Mouse (Mus musculus) kidney, postnatal 0 days (tissue): ENCODE measurements around the gene Kcnrg. TPM values are rescaled to one million over a fixed set of nuclear protein-coding genes. Genes with fewer than 3 reads are reported as not detected.
"Not testable (repeated sequence)": the region's sequence is repeated elsewhere in the genome, so short reads cannot be mapped to it uniquely, and the experiment has no call there.

ENCODE experiments used
- ATAC-seq: fragments of 200-750 bp; cut with Nextera tagmentation; replicated peaks from 2 replicates; pipeline ENCODE4 v1.8.0; 2017; ENCODE audit warnings: low read depth, moderate number of reproducible peaks, moderate TSS enrichment, moderate library complexity; ENCODE audit not compliant: low FRiP score
- DNase-seq: peaks from one replicate; pipeline ENCODE4 v3.0.0-alpha.2; 2016; ENCODE audit warnings: low spot score
- H3K27ac ChIP-seq: fragments of 300-500 bp; sonication (generic); 2 replicates; pipeline ENCODE4 v1.5.1; 2014; ENCODE audit warnings: mild to moderate bottlenecking
- H3K27me3 ChIP-seq: fragments of 300-500 bp; sonication (generic); 2 replicates; pipeline ENCODE4 v1.6.1; 2014; ENCODE audit warnings: low read length, mixed read lengths; ENCODE audit not compliant: insufficient read depth
- H3K36me3 ChIP-seq: fragments of 300-500 bp; sonication (generic); 2 replicates; pipeline ENCODE4 v1.6.1; 2014; ENCODE audit warnings: low read length, mixed read lengths; ENCODE audit not compliant: insufficient read depth
- H3K4me1 ChIP-seq: fragments of 300-500 bp; sonication (generic); replicated peaks from 2 replicates; pipeline ENCODE4 v1.6.1; 2014; ENCODE audit warnings: antibody characterized with exemption, low read length, mixed read lengths; ENCODE audit not compliant: insufficient read depth
- H3K4me2 ChIP-seq: fragments of 300-500 bp; sonication (generic); 2 replicates; pipeline ENCODE4 v1.6.1; 2014; ENCODE audit warnings: mild to moderate bottlenecking, low read length, moderate library complexity, mixed read lengths
- H3K4me3 ChIP-seq: fragments of 300-500 bp; sonication (generic); replicated peaks from 2 replicates; pipeline ENCODE4 v1.5.1; 2014; ENCODE audit warnings: low read depth, low read length
- H3K9ac ChIP-seq: fragments of 300-500 bp; sonication (generic); 2 replicates; pipeline ENCODE4 v1.6.1; 2014; ENCODE audit warnings: low read depth, low read length
- H3K9me3 ChIP-seq: fragments of 300-500 bp; sonication (generic); replicated peaks from 2 replicates; pipeline ENCODE4 v1.6.1; 2016; ENCODE audit warnings: low read length, inconsistent platforms, mixed read lengths
- CTCF ChIP-seq: IDR thresholded peaks from 2 replicates; pipeline ENCODE4 v1.5.1; 2016; ENCODE audit warnings: antibody characterized with exemption, low read depth, mild to moderate bottlenecking, moderate library complexity
- WGBS: fragments of 180-500 bp; shearing (Covaris S2); extraction: QIAGEN DNeasy Blood & Tissue Kit; methylation state at CpG from one replicate; pipeline ENCODE4 v1.1.7; 2014; 5-methylcytosine and 5-hydroxymethylcytosine counted together
- polyA plus RNA-seq: library from polyadenylated mRNA; unstranded; fragments of >200 nt; fragmentation: Nextera tagmentation; extraction: Ambion mirVana; gene quantifications from 2 replicates; pipeline ENCODE4 v1.2.1, GENCODE M21; 2015

Gene Kcnrg
- polyA plus RNA-seq = 0.50 and 0.58 TPM in 2 replicates

GRCm38 (mm10) chr14:61607157-61607556, at the start of gene Kcnrg:
Gene Kcnrg, plus strand, starts transcription at chr14:61607457.
- Histone ChIP-seq H3K27ac (no peak within 1 kb of the TSS), H3K4me1 (no peaks in the 10 kb centered on the region), H3K4me2 (no peak within 1 kb of the TSS), H3K9me3 (no peaks in the 10 kb centered on the region), H3K36me3 (0 out of 2 replicates have a peak, but pooled peaks cover 2% of the 10 kb centered on the region), H3K9ac (no peak within 1 kb of the TSS), H3K4me3 (no peak within 1 kb of the TSS), H3K27me3 (no peaks in the 10 kb centered on the region)
- WGBS = 76% methylated on average over 3 of the region's 3 CpGs
- no peak for ATAC-seq
- TF ChIP-seq CTCF = no peak
- DNase-seq = no peak

GRCm38 (mm10) chr14:61558901-61559300, 48.4 kb upstream of the Kcnrg start:
- WGBS = 85% methylated on average over 6 of the region's 6 CpGs
- no peak overlapping the region for H3K4me2 ChIP-seq
- ATAC-seq (no peak), DNase-seq (no peak)
- H3K27me3 ChIP-seq = no peaks in the 10 kb centered on the region
- no peaks in the 10 kb centered on the region for H3K36me3 ChIP-seq
- no peak overlapping the region for H3K4me3 ChIP-seq
- no peaks in the 10 kb centered on the region for H3K4me1 ChIP-seq
- H3K27ac ChIP-seq = no peak overlapping the region
- no peak overlapping the region for H3K9ac ChIP-seq
- H3K9me3 ChIP-seq = no peaks in the 10 kb centered on the region; the same call in 1 of the 2 replicates
- TF ChIP-seq CTCF = no peak

GRCm38 (mm10) chr14:61559856-61560255, 47.4 kb upstream of the Kcnrg start:
- Histone ChIP-seq H3K9me3 (no peaks in the 10 kb centered on the region; the same call in 1 of the 2 replicates), H3K27ac (no peak overlapping the region), H3K36me3 (no peaks in the 10 kb centered on the region), H3K4me1 (no peaks in the 10 kb centered on the region), H3K27me3 (no peaks in the 10 kb centered on the region), H3K4me3 (no peak overlapping the region), H3K9ac (no peak overlapping the region), H3K4me2 (no peak overlapping the region)
- no peak for ATAC-seq
- no peak for DNase-seq
- WGBS = 77% methylated on average over 3 of the region's 3 CpGs
- TF ChIP-seq CTCF = no peak

GRCm38 (mm10) chr14:61566211-61566610, 41.0 kb upstream of the Kcnrg start:
- not testable (repeated sequence) for H3K4me3 ChIP-seq, H3K36me3 ChIP-seq, DNase-seq, H3K27me3 ChIP-seq, H3K4me1 ChIP-seq, H3K27ac ChIP-seq, H3K4me2 ChIP-seq, H3K9me3 ChIP-seq, ATAC-seq, H3K9ac ChIP-seq
- WGBS = 91% methylated on average over 4 of the region's 4 CpGs

GRCm38 (mm10) chr14:61569344-61569743, 37.9 kb upstream of the Kcnrg start:
- Histone ChIP-seq H3K4me3 (no peak overlapping the region), H3K4me1 (no peaks in the 10 kb centered on the region), H3K9ac (no peak overlapping the region), H3K27ac (no peak overlapping the region), H3K9me3 (no peaks in the 10 kb centered on the region), H3K27me3 (no peaks in the 10 kb centered on the region), H3K4me2 (no peak overlapping the region), H3K36me3 (no peaks in the 10 kb centered on the region)
- TF ChIP-seq CTCF = no peak
- peak; percentile 79 for DNase-seq
- ATAC-seq = peak; percentile 44; the same call in 1 of the 2 replicates
- WGBS = 38% methylated on average over 2 of the region's 2 CpGs

- H3K27me3 ChIP-seq = no peaks in the 10 kb centered on the region
- TF ChIP-seq CTCF = peak; percentile 95
- 13% methylated on average over 4 of the region's 4 CpGs for WGBS
- ATAC-seq = no peak
- peak; percentile 87 for DNase-seq
- no peak overlapping the region for H3K4me3 ChIP-seq
- no peaks in the 10 kb centered on the region for H3K4me1 ChIP-seq
- no peaks in the 10 kb centered on the region for H3K36me3 ChIP-seq
- no peaks in the 10 kb centered on the region for H3K9me3 ChIP-seq
- H3K4me2 ChIP-seq = peak overlapping the region; percentile 34
- H3K9ac ChIP-seq = no peak overlapping the region
- no peak overlapping the region for H3K27ac ChIP-seq
Measured at GRCm38 (mm10) chr14:61571366-61571765, 35.9 kb upstream of the Kcnrg start.

- DNase-seq (no peak), ATAC-seq (peak; percentile 52)
- no peak overlapping the region for H3K4me3 ChIP-seq
- H3K27me3 ChIP-seq = no peaks in the 10 kb centered on the region
- no peaks in the 10 kb centered on the region for H3K9me3 ChIP-seq
- H3K4me2 ChIP-seq = no peak overlapping the region
- no peak overlapping the region for H3K9ac ChIP-seq
- no peak overlapping the region for H3K27ac ChIP-seq
- 64% methylated on average over 2 of the region's 2 CpGs for WGBS
- no peaks in the 10 kb centered on the region for H3K4me1 ChIP-seq
- H3K36me3 ChIP-seq = no peaks in the 10 kb centered on the region
- no peak for TF ChIP-seq CTCF
Measured at GRCm38 (mm10) chr14:61572131-61572530, 35.1 kb upstream of the Kcnrg start.
